ENCODE assay signal across 8 mouse cellular contexts in the genomic region with DNA sequence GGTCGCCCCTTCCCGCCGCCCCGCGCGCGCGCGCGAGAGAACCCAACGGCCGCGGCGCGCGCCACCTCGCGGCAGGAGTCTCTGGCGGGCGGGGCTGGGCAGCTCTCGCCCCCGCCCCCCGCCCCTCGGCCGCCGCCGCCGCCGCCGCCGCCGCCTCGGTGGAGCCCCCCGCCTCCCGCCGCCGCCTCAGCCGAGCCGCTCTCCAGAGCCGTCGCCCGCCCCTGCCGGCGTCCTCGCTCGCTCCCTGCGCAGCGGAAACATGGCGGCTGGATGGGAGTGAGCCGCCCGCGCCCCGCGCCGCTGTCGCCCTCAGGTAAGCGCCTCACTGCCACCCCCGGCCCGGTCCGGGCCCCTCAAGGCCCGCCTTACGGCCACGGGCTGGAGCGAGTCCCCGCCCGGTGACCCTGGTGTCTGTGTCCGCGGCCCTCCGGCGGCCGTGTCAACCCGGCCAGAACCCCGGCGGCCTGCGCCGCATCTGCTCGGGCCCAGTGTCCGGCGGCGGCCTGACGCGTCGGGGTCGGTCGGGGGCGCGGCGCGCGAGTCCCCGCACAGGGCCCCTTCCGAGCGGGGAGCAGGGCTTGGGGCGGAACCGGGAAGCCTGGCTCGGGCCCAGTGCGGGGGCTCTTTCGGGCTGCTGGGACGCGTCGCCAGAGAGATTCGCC. TPM values are rescaled to one million over a fixed set of nuclear protein-coding genes. Genes with fewer than 3 reads are reported as not detected.
DNase-seq lines count a peak whose midpoint lies in the region; ATAC-seq and TF ChIP-seq lines count a peak whose summit lies in the region.

A gene (plus strand): TSS at position 138 of the 662 bp plus-strand sequence.

- H3K4me3 ChIP-seq in forebrain, embryonic 15.5 days: peak within 1 kb of the TSS; percentile 98
- peak within 1 kb of the TSS; percentile 98 for H3K4me3 ChIP-seq in liver, postnatal 0 days (ENCODE audit: low read depth, low read length)
- H3K4me3 ChIP-seq in neural tube, embryonic 13.5 days: peak within 1 kb of the TSS; percentile 98

- intact Hi-C loops in heart, postnatal 10 days (cut with DNase I): loop anchor here (5.0 kb wide), 1 partner anchor 47 kb away; no protein-coding TSS in a partner anchor

- no peaks in the 10 kb centered on the region for H3K27me3 ChIP-seq in forebrain, embryonic 15.5 days
- H3K27me3 ChIP-seq in liver, postnatal 0 days (ENCODE audit: insufficient read depth, low read length): no peaks in the 10 kb centered on the region
- no peaks in the 10 kb centered on the region for H3K27me3 ChIP-seq in neural tube, embryonic 13.5 days

- peak; percentile 91 for ATAC-seq in forebrain, embryonic 15.5 days (replicated peaks)
- peak; percentile 83 for ATAC-seq in liver, postnatal 0 days
- ATAC-seq in neural tube, embryonic 13.5 days (ENCODE audit: low read depth): peak; percentile 78

- WGBS in forebrain, embryonic 15.5 days: under 1% methylated on average over 77 of the region's 102 CpGs
- 1% methylated on average over 43 of the region's 102 CpGs for WGBS in liver, postnatal 0 days (ENCODE audit: insufficient replicate concordance)
- under 1% methylated on average over 56 of the region's 102 CpGs for WGBS in neural tube, embryonic 13.5 days

- TF ChIP-seq EP300 in liver, postnatal 0 days (IDR thresholded peaks at IDR 0.05; ENCODE audit: low read depth): no peak

- H3K36me3 ChIP-seq in forebrain, embryonic 15.5 days: no peaks in the 10 kb centered on the region
- no peaks in the 10 kb centered on the region for H3K36me3 ChIP-seq in liver, postnatal 0 days (replicated peaks; ENCODE audit: insufficient read depth, low read length)
- H3K36me3 ChIP-seq in neural tube, embryonic 13.5 days: no peaks in the 10 kb centered on the region

- DNase-seq in ES-CJ7 (ENCODE audit: low read depth, low spot score): peak; percentile 11
- peak; percentile 56 for DNase-seq in cerebellum, adult 11-12 months
- peak; percentile 79 to 80 for DNase-seq in heart, postnatal 10 days
- DNase-seq in kidney, postnatal 4 days: peak; percentile 85 to 90
- peak; percentile 73 for DNase-seq in liver, postnatal 0 days
- peak; percentile 89 for DNase-seq in testis, postnatal 10 days (ENCODE audit: low spot score)

- peak within 1 kb of the TSS; percentile 99 for H3K9ac ChIP-seq in forebrain, embryonic 15.5 days (replicated peaks)
- peak within 1 kb of the TSS; percentile 99 for H3K9ac ChIP-seq in liver, postnatal 0 days (replicated peaks)
- H3K9ac ChIP-seq in neural tube, embryonic 13.5 days: peak within 1 kb of the TSS; percentile 99

- 0 out of 2 replicates have a peak, but pooled peaks have one; percentile 7 for TF ChIP-seq CTCF in liver, postnatal 0 days (IDR thresholded peaks at IDR 0.05; ENCODE audit: low read depth)

- H3K27ac ChIP-seq in forebrain, embryonic 15.5 days (replicated peaks): peak within 1 kb of the TSS; percentile 92
- peak within 1 kb of the TSS; percentile 95 for H3K27ac ChIP-seq in liver, postnatal 0 days (ENCODE audit: low read depth)
- peak within 1 kb of the TSS; percentile 97 for H3K27ac ChIP-seq in neural tube, embryonic 13.5 days (replicated peaks)

- H3K4me1 ChIP-seq in forebrain, embryonic 15.5 days: peaks cover 30% of the 10 kb centered on the region
- peaks cover 17% of the 10 kb centered on the region for H3K4me1 ChIP-seq in liver, postnatal 0 days (ENCODE audit: insufficient read depth)
- peaks cover 27% of the 10 kb centered on the region for H3K4me1 ChIP-seq in neural tube, embryonic 13.5 days (replicated peaks)

- H3K9me3 ChIP-seq in forebrain, embryonic 15.5 days: no peaks in the 10 kb centered on the region
- H3K9me3 ChIP-seq in liver, postnatal 0 days (ENCODE audit: low read length): no peaks in the 10 kb centered on the region
- H3K9me3 ChIP-seq in neural tube, embryonic 13.5 days: no peaks in the 10 kb centered on the region

- H3K4me2 ChIP-seq in forebrain, embryonic 15.5 days (replicated peaks): peak within 1 kb of the TSS; percentile 48
- peak within 1 kb of the TSS; percentile 85 for H3K4me2 ChIP-seq in liver, postnatal 0 days (ENCODE audit: low read depth, low read length)
- peak within 1 kb of the TSS; percentile 68 for H3K4me2 ChIP-seq in neural tube, embryonic 13.5 days

RNA-seq across cellular contexts. Expression of the gene that starts here (rescaled TPM):
- polyA plus RNA-seq in forebrain, embryonic 15.5 days (2015; fragmentation: Nextera tagmentation; extraction: Ambion mirVana): 65.8 and 72.4 TPM in 2 replicates
- total RNA-seq in heart, postnatal 10 days (2021): 10 to 100 TPM; 77.3 to 80.1 TPM
- 9.0 and 10.7 TPM in 2 replicates for polyA plus RNA-seq in liver, postnatal 0 days (2015; fragmentation: Nextera tagmentation; extraction: Ambion mirVana)
- 82.6 and 93.1 TPM in 2 replicates for polyA plus RNA-seq in neural tube, embryonic 13.5 days (2015; fragmentation: Nextera tagmentation; extraction: Ambion mirVana)

Comparison
In these comparisons a context has a peak if more than half of its experiments do, and no peak if none do; other contexts are left out.
1. Peak in every context shown above with its lines: DNase-seq, ATAC-seq, H3K4me3 ChIP-seq and H3K27ac ChIP-seq.
2. DNase-seq: peak in every context shown above with its lines; median percentile 89 in testis, postnatal 10 days; 88 in kidney, postnatal 4 days; 80 in heart, postnatal 10 days; 73 in liver, postnatal 0 days; 56 in cerebellum, adult 11-12 months; 11 in ES-CJ7.